Mouse (Mus musculus) left cerebral cortex, postnatal 4 days (tissue): ENCODE results near the gene Tex13c3. TPM values are rescaled to one million over a fixed set of nuclear protein-coding genes. Genes with fewer than 3 reads are reported as not detected.
"Not testable (repeated sequence)": the region's sequence is repeated elsewhere in the genome, so short reads cannot be mapped to it uniquely, and the experiment has no call there.

Experiments
- DNase-seq: peaks from one replicate; pipeline ENCODE4 v3.0.0-alpha.2; 2022
- intact Hi-C: fragments of 180-260 bp; cut with DNase I; formaldehyde crosslinking; loops from one replicate; pipeline ENCODE4 v1.15.1; 2025
- total RNA-seq, 2 experiments: library from RNA; stranded (reverse); gene quantifications; 2 replicates each; pipeline ENCODE4 v1.2.3; 2021

Tex13c3 gene
- not detected for total RNA-seq

DNA sequence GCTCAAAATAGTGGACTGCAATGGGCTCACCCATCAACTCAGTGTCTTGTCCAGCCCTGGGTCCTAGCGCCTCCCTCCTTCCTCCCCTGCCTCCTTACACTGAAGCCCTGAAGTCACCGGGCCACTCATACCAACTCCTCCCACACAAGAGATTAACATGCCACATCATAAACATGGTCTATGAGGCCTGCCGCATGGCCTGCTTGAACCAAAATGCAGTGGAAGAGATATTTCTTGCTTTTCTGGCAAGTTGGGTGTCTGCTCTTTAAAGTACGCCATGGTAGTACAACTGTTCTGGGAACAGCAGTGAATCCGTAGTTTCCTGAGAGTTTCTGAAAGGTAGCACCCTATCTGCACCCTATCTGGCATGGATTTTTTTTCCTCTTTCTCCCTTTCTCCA lies at the start of gene Tex13c3:
Gene Tex13c3, minus strand, starts transcription at position 101 of the 400 bp plus-strand sequence.
- intact Hi-C loops, DNase-seq: not testable (repeated sequence)

- intact Hi-C loops, result no loop called here
- DNase-seq, result no peak
Measured at GRCm38 (mm10) chrX:19489731-19490130, 8.6 kb upstream of the Tex13c3 start.
